Mouse (Mus musculus): ENCODE results near the gene Rela.

The Rela gene

Small RNAs within 50 kb of the gene (microRNA-seq; reads per million reads assigned to microRNA genes)
- gene Mir6987: 0.12 to 0.34 reads per million in 2 experiments

Measured in adrenal gland (tissue).